ENCODE assay signal across 19 mouse cellular contexts in the genomic region with DNA sequence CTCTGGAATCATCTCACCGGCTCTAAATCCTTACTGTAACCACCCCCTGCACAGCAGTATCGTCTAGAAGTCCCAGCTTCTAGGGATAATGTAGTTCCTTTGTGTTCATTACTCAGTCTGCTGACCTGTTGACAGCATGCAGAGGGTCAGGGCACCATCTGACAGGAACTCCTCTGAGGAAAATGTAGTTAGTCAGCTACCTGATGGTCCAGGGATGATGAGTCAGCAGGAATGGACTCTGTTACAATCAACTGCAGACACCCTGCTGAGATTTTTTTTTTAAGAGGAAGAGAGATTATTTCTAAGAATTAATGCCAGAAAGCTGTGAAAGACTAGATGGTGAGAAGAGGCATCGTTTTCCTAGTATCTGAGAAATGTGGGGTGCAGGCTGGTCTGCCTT. TPM values are rescaled to one million over a fixed set of nuclear protein-coding genes. Genes with fewer than 3 reads are reported as not detected.
"Had no signal": no experiment of that assay in that cellular context is flagged by ENCODE, and none has a peak within 500 bp of the region (broad histone marks: within the 10 kb centered on the region; RNA-seq: fewer than 3 reads in every experiment).

No protein-coding gene starts in this region.

- H3K27me3 ChIP-seq: limb, embryonic 15.5 days; liver, embryonic 12.5 days; liver, embryonic 15.5 days had no signal

- H3K4me3 ChIP-seq: limb, embryonic 12.5 days; limb, embryonic 15.5 days; liver, embryonic 12.5 days; liver, embryonic 15.5 days had no signal

- H3K27ac ChIP-seq: kidney, postnatal 0 days; limb, embryonic 12.5 days; limb, embryonic 15.5 days; liver, embryonic 12.5 days; liver, embryonic 15.5 days had no signal

- H3K36me3 ChIP-seq: limb, embryonic 12.5 days; limb, embryonic 15.5 days; liver, embryonic 12.5 days; liver, embryonic 15.5 days had no signal

- H3K4me2 ChIP-seq: limb, embryonic 12.5 days; limb, embryonic 15.5 days; liver, embryonic 12.5 days; liver, embryonic 15.5 days; midbrain, embryonic 11.5 days had no signal

- H3K9ac ChIP-seq: limb, embryonic 12.5 days; limb, embryonic 15.5 days; liver, embryonic 12.5 days; liver, embryonic 15.5 days had no signal

- H3K9me3 ChIP-seq: limb, embryonic 12.5 days; limb, embryonic 15.5 days; liver, embryonic 12.5 days; liver, embryonic 15.5 days had no signal

- DNase-seq: kidney, adult 9 months; layer of hippocampus, postnatal 36 days; left cerebral cortex, postnatal 4 days; lung, adult 2 months; lung, postnatal 14 days; lung, postnatal 4 days; midbrain, embryonic 14.5 days; right cerebral cortex, adult 18-20 months; right cerebral cortex, postnatal 14 days; right cerebral cortex, postnatal 4 days; thymus, postnatal 25 days had no signal

- H3K4me1 ChIP-seq: limb, embryonic 15.5 days; liver, embryonic 12.5 days; liver, embryonic 15.5 days had no signal

- ATAC-seq: liver, embryonic 12.5 days had no signal

RNA-seq across cellular contexts. Expression of a gene that starts 45.3 kb away (rescaled TPM):
- total RNA-seq: layer of hippocampus, postnatal 36 days; megakaryocyte progenitor cell, adult 5-6 weeks; megakaryocyte-erythroid progenitor cell, adult 5-6 weeks had no signal
